Mouse (Mus musculus): ENCODE measurements around the gene Mto1. TPM values are rescaled to one million over a fixed set of nuclear protein-coding genes. Genes with fewer than 3 reads are reported as not detected.

Mto1 gene
- polyA plus RNA-seq, 1 experiment from 2014 or later: 25.1 TPM

DNA sequence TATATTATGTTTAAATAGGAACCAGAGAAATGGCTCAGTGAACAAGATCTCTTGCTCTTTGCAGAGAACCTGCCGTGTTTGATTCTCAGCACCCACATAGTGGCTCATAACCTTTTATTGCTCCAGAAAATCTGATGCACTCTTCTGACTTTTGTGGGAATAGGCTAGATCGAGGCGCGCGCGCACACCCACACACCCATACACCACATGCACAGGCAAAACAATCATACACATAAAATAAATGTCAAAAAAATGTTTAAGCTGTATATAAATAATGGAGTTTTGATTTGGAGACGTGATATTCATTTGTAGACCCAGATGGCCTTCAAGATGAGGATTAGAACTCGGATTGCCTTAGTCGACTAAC is 419 bp upstream of the Mto1 start:
- DNase-seq (ENCODE audit: low spot score): no peak
- H3K27ac ChIP-seq: peak overlapping the region; percentile 94
- 32% methylated on average over 9 of the region's 9 CpGs for WGBS
- H3K36me3 ChIP-seq: peaks cover 23% of the 10 kb centered on the region
- no peaks in the 10 kb centered on the region for H3K9me3 ChIP-seq
- peaks cover 20% of the 10 kb centered on the region for H3K4me1 ChIP-seq (replicated peaks)
- peak overlapping the region; percentile 85 for H3K4me3 ChIP-seq
- H3K27me3 ChIP-seq (ENCODE audit: insufficient read depth, poor library complexity, severe bottlenecking): peaks cover 49% of the 10 kb centered on the region

DNA sequence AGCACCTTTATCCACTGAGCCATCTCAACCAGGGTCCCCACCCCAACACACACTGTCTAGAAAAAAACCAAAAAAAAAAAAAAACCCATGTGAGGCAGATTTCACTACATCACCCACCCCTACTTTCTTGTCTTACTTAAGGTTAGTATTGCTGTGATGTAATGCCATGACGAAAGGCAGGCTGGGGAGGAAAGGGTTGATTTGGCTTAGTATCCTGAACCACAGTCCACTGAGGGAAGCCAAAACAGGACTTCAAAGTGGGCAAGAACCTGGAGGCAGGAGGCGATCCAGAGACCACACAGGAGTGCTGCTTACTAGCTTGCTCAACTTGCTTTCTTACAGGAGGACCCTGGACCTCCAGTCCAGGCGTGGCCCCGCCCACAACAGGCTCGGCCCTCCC is 2.4 kb downstream of the Mto1 start:
- Histone ChIP-seq H3K9me3 (no peaks in the 10 kb centered on the region), H3K4me1 (replicated peaks) (peaks cover 14% of the 10 kb centered on the region), H3K27me3 (ENCODE audit: insufficient read depth, poor library complexity, severe bottlenecking) (peaks cover 21% of the 10 kb centered on the region), H3K27ac (no peak overlapping the region), H3K36me3 (peaks cover 49% of the 10 kb centered on the region), H3K4me3 (no peak overlapping the region)
- no peak for DNase-seq (ENCODE audit: low spot score)
- 79% methylated on average over 5 of the region's 5 CpGs for WGBS

DNA sequence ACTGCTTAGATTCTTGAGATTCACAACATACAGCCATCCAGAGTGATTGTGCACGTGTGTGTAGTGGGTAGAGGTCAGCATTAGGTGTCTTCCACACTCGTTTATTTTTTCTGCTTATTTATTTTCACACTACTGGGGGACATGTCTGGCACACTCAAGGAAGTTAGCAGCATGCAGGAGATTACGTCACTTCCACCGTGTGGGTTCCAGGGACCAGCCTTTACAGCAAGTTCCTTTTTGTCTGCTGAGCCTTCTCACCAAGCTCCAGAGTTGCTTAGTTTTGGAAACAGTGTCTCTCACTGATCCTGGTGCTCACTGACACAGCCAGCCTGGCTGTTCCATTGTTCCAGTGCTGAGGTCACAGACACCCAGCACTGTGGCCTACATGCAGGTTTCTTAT is 3.4 kb downstream of the Mto1 start:
- 84% methylated on average over 4 of the region's 4 CpGs for WGBS
- no peak overlapping the region for H3K27ac ChIP-seq
- H3K36me3 ChIP-seq: peaks cover 53% of the 10 kb centered on the region
- no peaks in the 10 kb centered on the region for H3K9me3 ChIP-seq
- DNase-seq (ENCODE audit: low spot score): no peak
- H3K4me3 ChIP-seq: no peak overlapping the region
- H3K27me3 ChIP-seq (ENCODE audit: insufficient read depth, poor library complexity, severe bottlenecking): peaks cover 11% of the 10 kb centered on the region
- H3K4me1 ChIP-seq (replicated peaks): peaks cover 14% of the 10 kb centered on the region

DNA sequence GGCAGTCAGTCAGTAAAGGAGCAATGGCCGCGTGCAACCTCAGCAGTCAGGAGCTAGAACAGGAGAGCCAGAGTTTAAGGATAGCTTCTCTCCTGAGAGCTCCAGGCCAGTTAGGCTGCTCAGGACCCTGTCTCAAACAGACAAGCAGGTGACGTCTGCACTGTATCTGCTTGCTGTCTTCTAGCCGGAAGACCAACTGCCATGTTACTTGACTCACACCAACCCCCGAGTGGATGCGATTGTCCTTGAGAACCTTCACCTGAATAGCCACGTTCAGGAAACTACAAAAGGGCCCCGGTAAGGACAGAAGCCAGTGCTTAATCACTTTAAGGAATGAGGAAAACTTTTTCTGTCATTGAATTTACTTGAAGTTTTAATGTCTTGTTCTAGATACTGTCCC is 9.0 kb downstream of the Mto1 start:
- H3K4me1 ChIP-seq (replicated peaks): no peaks in the 10 kb centered on the region
- H3K9me3 ChIP-seq: no peaks in the 10 kb centered on the region
- peaks cover 85% of the 10 kb centered on the region for H3K36me3 ChIP-seq
- H3K27me3 ChIP-seq (ENCODE audit: insufficient read depth, poor library complexity, severe bottlenecking): no peaks in the 10 kb centered on the region
- WGBS: 89% methylated on average over 8 of the region's 8 CpGs
- no peak overlapping the region for H3K27ac ChIP-seq
- H3K4me3 ChIP-seq: no peak overlapping the region
- no peak for DNase-seq (ENCODE audit: low spot score)

DNA sequence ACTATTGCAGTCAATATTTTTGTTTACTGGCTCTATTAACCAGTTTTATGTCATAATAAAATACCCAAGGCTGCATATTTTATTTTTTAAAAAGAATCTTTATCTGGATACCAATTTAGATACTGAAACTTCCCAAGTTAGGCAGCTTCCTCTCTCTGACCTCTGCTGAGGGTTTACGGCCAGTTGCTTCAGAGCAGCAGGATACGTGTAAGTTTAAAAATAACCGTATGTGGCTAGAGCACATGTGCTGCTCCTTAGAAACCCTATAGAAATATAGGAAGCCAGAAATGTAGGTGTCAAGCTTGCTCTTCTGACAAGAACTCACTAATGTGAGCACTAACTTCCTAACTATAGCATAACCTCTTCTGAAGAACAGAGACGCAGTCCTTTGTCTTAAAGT is 15.3 kb downstream of the Mto1 start:
- H3K27me3 ChIP-seq (ENCODE audit: insufficient read depth, poor library complexity, severe bottlenecking): no peaks in the 10 kb centered on the region
- no peaks in the 10 kb centered on the region for H3K9me3 ChIP-seq
- 96% methylated on average over 4 of the region's 4 CpGs for WGBS
- H3K36me3 ChIP-seq: peaks cover 91% of the 10 kb centered on the region
- H3K27ac ChIP-seq: no peak overlapping the region
- H3K4me1 ChIP-seq (replicated peaks): no peaks in the 10 kb centered on the region
- no peak for DNase-seq (ENCODE audit: low spot score)
- no peak overlapping the region for H3K4me3 ChIP-seq

DNA sequence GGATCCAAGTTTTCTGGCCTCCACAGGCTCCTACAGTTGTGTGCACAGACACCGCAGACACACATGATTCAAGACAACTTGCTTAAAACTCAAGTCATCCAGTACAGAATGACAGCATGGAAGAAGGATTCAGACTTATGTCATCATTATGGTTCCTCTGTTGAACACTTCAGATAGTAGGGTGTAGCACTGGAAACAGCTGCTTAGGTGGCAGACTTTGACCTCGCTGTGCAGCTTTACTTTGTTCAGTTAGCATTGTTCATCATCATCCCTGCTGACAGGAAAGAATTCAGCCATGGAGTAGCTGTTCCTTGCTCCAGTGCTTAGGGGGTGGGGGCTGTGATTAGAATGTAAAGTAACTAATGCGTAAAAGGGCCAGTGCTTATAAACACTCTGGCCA is 17.7 kb downstream of the Mto1 start:
- Histone ChIP-seq H3K4me3 (no peak overlapping the region), H3K27me3 (ENCODE audit: insufficient read depth, poor library complexity, severe bottlenecking) (no peaks in the 10 kb centered on the region), H3K27ac (no peak overlapping the region), H3K9me3 (no peaks in the 10 kb centered on the region), H3K4me1 (replicated peaks) (no peaks in the 10 kb centered on the region), H3K36me3 (peaks cover 96% of the 10 kb centered on the region)
- 93% methylated on average over 3 of the region's 3 CpGs for WGBS
- DNase-seq (ENCODE audit: low spot score): no peak

DNA sequence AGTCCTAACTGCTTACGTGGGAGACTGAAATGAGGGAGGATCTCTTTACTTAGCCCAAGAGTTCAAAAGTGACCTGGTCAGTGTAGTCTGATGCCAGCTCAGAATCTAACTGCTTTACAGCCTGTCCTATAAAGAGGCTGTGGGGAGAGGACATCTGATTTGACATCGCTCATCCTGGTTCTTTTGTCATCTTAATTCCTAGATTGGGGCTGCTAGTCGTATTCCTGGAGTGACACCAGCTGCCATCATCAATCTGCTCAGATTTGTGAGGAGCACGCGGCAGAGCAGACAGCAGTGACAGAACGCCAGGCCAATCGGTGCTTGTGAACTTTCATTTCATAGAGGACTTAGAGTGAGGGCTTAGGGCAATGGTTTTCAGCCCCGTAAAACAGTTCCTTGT is 25.6 kb downstream of the Mto1 start:
- Histone ChIP-seq H3K4me3 (no peak overlapping the region), H3K27ac (no peak overlapping the region), H3K4me1 (replicated peaks) (no peaks in the 10 kb centered on the region), H3K36me3 (peaks cover 84% of the 10 kb centered on the region), H3K27me3 (ENCODE audit: insufficient read depth, poor library complexity, severe bottlenecking) (no peaks in the 10 kb centered on the region), H3K9me3 (no peaks in the 10 kb centered on the region)
- no peak for DNase-seq (ENCODE audit: low spot score)
- WGBS: 87% methylated on average over 8 of the region's 8 CpGs

DNA sequence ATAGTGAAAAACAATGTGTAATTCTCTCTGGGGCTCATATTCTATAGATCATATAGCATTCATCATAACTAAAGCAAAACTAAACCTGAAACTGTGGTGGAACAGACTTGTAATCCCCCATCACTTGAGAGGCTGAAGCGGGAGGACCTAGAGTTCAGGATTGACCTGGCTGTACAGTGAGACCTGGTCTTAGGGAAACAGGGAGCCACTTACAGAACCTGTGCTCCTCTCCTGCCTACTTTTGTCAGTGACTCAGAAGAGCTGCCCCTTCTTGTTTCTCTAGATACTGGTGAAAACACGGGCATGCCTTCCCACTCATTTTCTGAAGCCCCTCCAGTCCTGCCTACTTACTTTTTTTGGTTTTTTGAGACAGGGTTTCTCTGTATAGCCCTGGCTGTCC is 26.3 kb downstream of the Mto1 start:
- DNase-seq (ENCODE audit: low spot score): no peak
- Histone ChIP-seq H3K9me3 (no peaks in the 10 kb centered on the region), H3K4me3 (no peak overlapping the region), H3K4me1 (replicated peaks) (peaks cover 6% of the 10 kb centered on the region), H3K36me3 (peaks cover 84% of the 10 kb centered on the region), H3K27me3 (ENCODE audit: insufficient read depth, poor library complexity, severe bottlenecking) (no peaks in the 10 kb centered on the region), H3K27ac (no peak overlapping the region)
- 82% methylated on average over 2 of the region's 2 CpGs for WGBS

DNA sequence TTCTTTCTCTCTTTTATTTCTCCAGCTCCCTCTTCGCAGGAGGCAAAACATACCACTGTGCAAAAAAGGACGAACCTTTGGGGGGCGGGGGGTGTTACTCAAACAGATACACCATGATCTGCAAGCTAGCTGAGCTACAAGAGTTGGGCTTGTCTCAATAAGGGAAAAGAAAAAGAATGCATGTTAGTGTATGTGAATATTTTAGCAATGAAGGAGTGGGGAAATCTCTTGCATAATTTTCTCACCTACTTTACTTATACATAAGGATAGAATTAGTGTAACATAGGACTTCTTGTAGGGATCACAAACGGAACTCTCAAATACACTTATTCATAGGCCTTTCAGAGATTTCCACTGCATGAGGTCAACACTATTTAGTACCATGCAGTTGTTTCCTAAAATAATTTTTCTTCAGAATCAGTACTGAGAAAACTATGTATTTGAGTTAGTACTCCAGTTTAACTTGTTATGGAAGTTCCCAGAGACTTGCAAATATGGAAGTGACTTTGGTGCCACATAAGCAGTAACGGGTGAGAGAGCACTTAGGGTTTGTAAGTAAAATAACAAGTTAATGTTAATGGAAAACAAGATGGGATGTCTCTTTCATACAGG is 26.9 kb downstream of the Mto1 start:
- Histone ChIP-seq H3K36me3 (peaks cover 84% of the 10 kb centered on the region), H3K9me3 (no peaks in the 10 kb centered on the region), H3K27ac (no peak overlapping the region), H3K4me3 (no peak overlapping the region), H3K27me3 (ENCODE audit: insufficient read depth, poor library complexity, severe bottlenecking) (no peaks in the 10 kb centered on the region), H3K4me1 (replicated peaks) (peaks cover 10% of the 10 kb centered on the region)
- no peak for DNase-seq (ENCODE audit: low spot score)
- 89% methylated on average over 5 of the region's 5 CpGs for WGBS

DNA sequence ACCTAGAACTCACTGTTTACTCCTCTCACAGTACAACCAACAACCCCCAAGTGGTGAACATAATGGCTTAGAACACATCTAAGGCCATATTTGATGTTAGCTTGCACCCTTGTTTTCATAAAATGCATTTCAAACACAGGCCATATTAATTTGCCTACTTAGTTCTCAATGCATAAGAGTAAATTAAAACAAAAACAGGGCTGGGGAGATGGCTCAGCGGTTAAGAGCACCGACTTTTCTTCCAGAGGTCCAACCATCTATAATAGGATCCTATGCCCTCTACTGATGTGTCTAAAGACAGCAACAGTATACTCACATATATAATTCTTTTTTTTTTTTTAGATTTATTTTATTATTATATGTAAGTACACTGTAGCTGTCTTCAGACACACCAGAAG is 27.4 kb downstream of the Mto1 start:
- H3K4me3 ChIP-seq: no peak overlapping the region
- H3K27ac ChIP-seq: no peak overlapping the region
- H3K4me1 ChIP-seq (replicated peaks): peaks cover 10% of the 10 kb centered on the region
- peaks cover 84% of the 10 kb centered on the region for H3K36me3 ChIP-seq
- DNase-seq (ENCODE audit: low spot score): no peak
- no peaks in the 10 kb centered on the region for H3K9me3 ChIP-seq
- H3K27me3 ChIP-seq (ENCODE audit: insufficient read depth, poor library complexity, severe bottlenecking): no peaks in the 10 kb centered on the region
- WGBS: 89% methylated on average over 2 of the region's 2 CpGs

DNA sequence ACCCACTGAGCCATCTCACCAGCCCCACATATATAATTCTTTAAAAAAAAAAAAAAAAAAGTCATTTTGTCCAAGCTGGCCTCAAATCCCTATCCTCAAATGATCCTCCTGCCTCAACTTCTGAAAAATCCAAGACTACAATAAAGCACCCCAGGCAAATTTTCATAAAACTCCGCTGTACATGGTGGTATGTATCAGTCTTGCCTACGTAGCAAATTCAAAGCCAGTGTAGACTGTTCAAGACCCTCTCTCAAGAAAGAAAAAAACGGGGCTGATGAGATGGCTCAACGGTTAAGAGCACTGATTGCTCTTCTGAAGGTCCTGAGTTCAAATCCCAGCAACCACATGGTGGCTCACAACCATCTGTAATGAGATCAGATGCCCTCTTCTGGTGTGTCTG is 27.9 kb downstream of the Mto1 start:
- no peak overlapping the region for H3K27ac ChIP-seq
- peaks cover 10% of the 10 kb centered on the region for H3K4me1 ChIP-seq (replicated peaks)
- H3K36me3 ChIP-seq: peaks cover 84% of the 10 kb centered on the region
- H3K9me3 ChIP-seq: no peaks in the 10 kb centered on the region
- 92% methylated on average over 4 of the region's 4 CpGs for WGBS
- no peaks in the 10 kb centered on the region for H3K27me3 ChIP-seq (ENCODE audit: insufficient read depth, poor library complexity, severe bottlenecking)
- DNase-seq (ENCODE audit: low spot score): no peak
- no peak overlapping the region for H3K4me3 ChIP-seq

DNA sequence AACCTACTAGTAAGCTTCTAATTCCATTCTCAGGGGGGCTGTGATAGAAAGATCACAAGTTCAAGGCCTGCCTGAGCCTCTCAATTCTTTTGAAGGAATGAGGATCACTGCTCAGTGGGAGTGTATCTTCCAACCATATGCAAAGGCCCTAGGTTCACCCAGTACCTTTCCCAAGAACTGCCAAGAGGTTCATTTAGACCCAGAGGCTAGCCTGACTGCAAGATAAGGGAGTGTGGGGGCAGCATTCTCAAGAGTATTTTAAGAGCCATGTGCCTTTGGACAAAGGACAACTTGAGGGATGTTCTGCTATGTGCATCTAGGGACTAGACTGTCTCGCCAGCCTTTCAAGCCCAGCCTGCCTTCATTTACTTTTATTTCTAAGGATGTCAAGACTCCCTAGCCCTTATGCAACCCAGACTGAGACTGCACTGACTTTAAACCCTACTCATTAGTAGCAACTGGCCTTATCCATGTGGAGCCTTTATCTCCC is 28.6 kb downstream of the Mto1 start:
- H3K27me3 ChIP-seq (ENCODE audit: insufficient read depth, poor library complexity, severe bottlenecking): no peaks in the 10 kb centered on the region
- peaks cover 10% of the 10 kb centered on the region for H3K4me1 ChIP-seq (replicated peaks)
- peak; percentile 49 for DNase-seq (ENCODE audit: low spot score)
- H3K36me3 ChIP-seq: peaks cover 83% of the 10 kb centered on the region
- no peak overlapping the region for H3K4me3 ChIP-seq
- H3K27ac ChIP-seq: no peak overlapping the region
- H3K9me3 ChIP-seq: no peaks in the 10 kb centered on the region
- 14% methylated on average over 1 of the region's 1 CpGs for WGBS

DNA sequence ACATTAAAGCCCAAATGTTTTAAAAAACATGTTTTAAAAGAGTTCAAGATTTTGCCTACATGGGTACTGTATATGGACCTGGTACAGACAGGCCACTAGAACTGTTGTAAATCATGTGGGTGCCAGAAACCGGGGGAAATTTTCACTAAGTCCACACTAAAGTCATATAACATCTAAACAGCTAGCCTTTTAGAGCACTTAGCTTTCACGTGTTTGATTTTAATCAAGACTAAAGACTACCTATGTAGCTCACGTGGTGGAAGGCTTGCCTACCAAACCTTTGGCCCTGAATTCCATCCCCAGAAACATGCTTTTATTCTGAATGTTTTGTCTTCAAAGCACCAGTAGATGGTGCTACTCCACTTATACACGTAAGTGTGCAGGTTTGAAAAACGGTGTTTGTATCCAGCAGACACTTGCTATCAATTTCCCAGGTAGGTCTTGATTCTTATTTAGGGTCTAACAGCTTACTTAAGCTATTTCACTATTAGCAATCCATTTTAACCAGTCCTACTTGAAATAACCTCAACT is 29.1 kb downstream of the Mto1 start:
- H3K4me1 ChIP-seq (replicated peaks): peaks cover 11% of the 10 kb centered on the region
- WGBS: 5% methylated on average over 5 of the region's 5 CpGs
- peaks cover 79% of the 10 kb centered on the region for H3K36me3 ChIP-seq
- peak overlapping the region; percentile 9; the same call in 1 of the 2 replicates for H3K4me3 ChIP-seq
- no peak for DNase-seq (ENCODE audit: low spot score)
- H3K27ac ChIP-seq: no peak overlapping the region
- no peaks in the 10 kb centered on the region for H3K9me3 ChIP-seq
- no peaks in the 10 kb centered on the region for H3K27me3 ChIP-seq (ENCODE audit: insufficient read depth, poor library complexity, severe bottlenecking)
